Mouse (Mus musculus): ENCODE measurements around the gene Wdr63.

- no peak for TF ChIP-seq CTCF (IDR thresholded peaks at IDR 0.05)
- no peak for TF ChIP-seq POLR2A (IDR thresholded peaks at IDR 0.05; ENCODE audit: insufficient read depth, low read depth, low read length)
- no peak for TF ChIP-seq EP300 (IDR thresholded peaks at IDR 0.05; ENCODE audit: insufficient read depth, low read depth, low read length)
Observed at GRCm38 (mm10) chr3:146051277-146052007, 56.5 kb downstream of the Wdr63 start.

Measured in heart, adult 2 months (tissue).